Mouse (Mus musculus) NIH3T3 (cell line): ENCODE data around the gene Slu7.
A peak's percentile ranks its signal among the peaks of the same experiment; 100 is the strongest.

ENCODE experiments used
- DNase-seq: peaks from one replicate; pipeline ENCODE4 v3.0.0-alpha.2; 2012; ENCODE audit warnings: low read depth

The Slu7 gene

GRCm38 (mm10) chr11:43425166-43425709 lies 8.3 kb upstream of the Slu7 start:
- DNase-seq = no peak

- peak; percentile 91 for DNase-seq
Measured at GRCm38 (mm10) chr11:43425824-43426413, 7.6 kb upstream of the Slu7 start, which contains the start of gene Pttg1. Gene Pttg1 (minus strand): TSS chr11:43426251.

GRCm38 (mm10) chr11:43426414-43426884 lies 7.1 kb upstream of the Slu7 start:
- peak; percentile 68 for DNase-seq

GRCm38 (mm10) chr11:43434024-43434407 lies 472 bp downstream of the Slu7 start:
- DNase-seq = no peak

- no peak for DNase-seq
Measured at GRCm38 (mm10) chr11:43441121-43441520, 7.6 kb downstream of the Slu7 start.

- no peak for DNase-seq
Measured at GRCm38 (mm10) chr11:43443183-43443582, 9.6 kb downstream of the Slu7 start.

- DNase-seq = no peak
Measured at GRCm38 (mm10) chr11:43449916-43450315, 16.4 kb downstream of the Slu7 start.

- no peak for DNase-seq
Measured at GRCm38 (mm10) chr11:43451322-43451721, 17.8 kb downstream of the Slu7 start.

GRCm38 (mm10) chr11:43452266-43452665 lies 18.7 kb downstream of the Slu7 start:
- DNase-seq = no peak

- no peak for DNase-seq
Measured at GRCm38 (mm10) chr11:43463204-43463603, 29.7 kb downstream of the Slu7 start.

GRCm38 (mm10) chr11:43470118-43470517 lies 36.6 kb downstream of the Slu7 start:
- DNase-seq = no peak

- no peak for DNase-seq
Measured at GRCm38 (mm10) chr11:43470881-43471820, 37.6 kb downstream of the Slu7 start.

- no peak for DNase-seq
Measured at GRCm38 (mm10) chr11:43473115-43473514, 39.6 kb downstream of the Slu7 start.

GRCm38 (mm10) chr11:43473635-43474224 lies 40.2 kb downstream of the Slu7 start:
- no peak for DNase-seq

- DNase-seq = peak; percentile 43
Measured at GRCm38 (mm10) chr11:43474225-43474774, 40.8 kb downstream of the Slu7 start, which contains the start of gene C1qtnf2. Gene C1qtnf2 (plus strand): TSS chr11:43474276.

- no peak for DNase-seq
Measured at GRCm38 (mm10) chr11:43479376-43479775, 45.8 kb downstream of the Slu7 start.

GRCm38 (mm10) chr11:43480561-43480960 lies 47.0 kb downstream of the Slu7 start:
- DNase-seq = no peak

GRCm38 (mm10) chr11:43481672-43482522 lies 48.4 kb downstream of the Slu7 start:
- peak; percentile 25 for DNase-seq

GRCm38 (mm10) chr11:43483122-43483792 lies 49.7 kb downstream of the Slu7 start:
- DNase-seq = no peak

GRCm38 (mm10) chr11:43484057-43484456 lies 50.5 kb downstream of the Slu7 start:
- DNase-seq = no peak
